Mouse (Mus musculus): ENCODE results near the gene Tdrd6.

GRCm38 (mm10) chr17:43581012-43581467, 49.1 kb downstream of the Tdrd6 start:
- no peak for TF ChIP-seq CTCF (IDR thresholded peaks at IDR 0.05)
- TF ChIP-seq EP300 (IDR thresholded peaks at IDR 0.05): no peak
